Mouse (Mus musculus): ENCODE results near the gene 2810021J22Rik. TPM values are rescaled to one million over a fixed set of nuclear protein-coding genes. Genes with fewer than 3 reads are reported as not detected.

The 2810021J22Rik gene
- polyA plus RNA-seq, 1 experiment from 2014 or later: 3.2 TPM

DNA sequence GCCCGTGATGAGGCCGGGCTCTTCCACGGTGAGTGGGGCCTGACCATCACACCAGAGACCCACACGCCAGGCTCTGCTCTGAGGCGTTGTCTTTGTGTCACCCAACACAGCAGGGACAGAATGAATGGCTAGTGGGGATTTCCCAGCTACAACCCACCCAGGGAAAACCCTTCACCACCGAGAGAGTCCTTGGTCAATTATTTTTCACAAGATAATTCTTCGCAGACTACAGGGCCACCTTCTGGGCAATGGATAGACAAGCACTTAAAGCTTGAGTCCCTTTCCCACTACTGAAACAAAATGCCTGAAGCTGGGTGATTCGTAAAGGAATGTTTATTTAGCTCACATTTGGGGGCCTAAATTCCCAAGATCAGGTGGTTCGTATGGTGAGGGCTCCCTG, 55.4 kb downstream of the 2810021J22Rik start:
- TF ChIP-seq CTCF (IDR thresholded peaks at IDR 0.05) (no peak), EP300 (IDR thresholded peaks at IDR 0.05) (no peak)
- H3K36me3 ChIP-seq (ENCODE audit: insufficient read depth, low read length): no peaks in the 10 kb centered on the region
- 76% methylated on average over 9 of the region's 9 CpGs for WGBS
- H3K4me2 ChIP-seq (replicated peaks; ENCODE audit: low read depth, low read length): no peak overlapping the region
- no peaks in the 10 kb centered on the region for H3K9me3 ChIP-seq (ENCODE audit: low read length)
- ATAC-seq (no peak), DNase-seq (ENCODE audit: low spot score) (no peak)
- no peak overlapping the region for H3K9ac ChIP-seq (replicated peaks; ENCODE audit: low read depth)
- no peaks in the 10 kb centered on the region for H3K27me3 ChIP-seq (replicated peaks; ENCODE audit: insufficient read depth, low read length)
- no peaks in the 10 kb centered on the region for H3K4me1 ChIP-seq (ENCODE audit: insufficient read depth, low read depth, low read length)
- no peak overlapping the region for H3K4me3 ChIP-seq (ENCODE audit: low read depth, low read length)
- H3K27ac ChIP-seq (ENCODE audit: low read length): no peak overlapping the region

DNA sequence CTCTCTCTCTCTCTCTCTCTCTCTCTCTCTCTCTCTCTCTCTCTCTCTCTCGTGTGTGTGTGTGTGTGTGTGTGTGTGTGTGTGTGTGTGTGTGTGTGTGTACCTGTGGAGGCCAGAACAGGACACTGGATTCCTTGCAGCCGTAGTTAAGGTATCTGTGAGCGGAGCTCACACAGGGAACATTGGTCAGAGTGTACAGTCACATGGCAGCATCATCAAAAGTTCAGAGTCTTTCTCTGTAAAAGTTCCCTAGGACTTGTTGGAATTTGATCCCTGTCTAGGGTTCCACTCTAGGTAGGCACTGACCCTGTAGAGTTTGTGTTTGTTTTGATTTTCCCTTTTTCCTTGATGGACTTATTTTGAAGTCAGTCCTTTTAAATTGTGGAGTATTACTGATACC, 59.6 kb downstream of the 2810021J22Rik start:
- no peak overlapping the region for H3K4me2 ChIP-seq (replicated peaks; ENCODE audit: low read depth, low read length)
- no peaks in the 10 kb centered on the region for H3K4me1 ChIP-seq (ENCODE audit: insufficient read depth, low read depth, low read length)
- 64% methylated on average over 2 of the region's 3 CpGs for WGBS
- no peaks in the 10 kb centered on the region for H3K27me3 ChIP-seq (replicated peaks; ENCODE audit: insufficient read depth, low read length)
- H3K9me3 ChIP-seq (ENCODE audit: low read length): no peaks in the 10 kb centered on the region
- H3K9ac ChIP-seq (replicated peaks; ENCODE audit: low read depth): no peak overlapping the region
- DNase-seq (ENCODE audit: low spot score) (no peak), ATAC-seq (no peak)
- H3K4me3 ChIP-seq (ENCODE audit: low read depth, low read length): no peak overlapping the region
- 0 out of 2 replicates have a peak, but pooled peaks cover 2% of the 10 kb centered on the region for H3K36me3 ChIP-seq (ENCODE audit: insufficient read depth, low read length)
- H3K27ac ChIP-seq (ENCODE audit: low read length): no peak overlapping the region
- TF ChIP-seq CTCF (IDR thresholded peaks at IDR 0.05) (no peak), EP300 (IDR thresholded peaks at IDR 0.05) (no peak)

DNA sequence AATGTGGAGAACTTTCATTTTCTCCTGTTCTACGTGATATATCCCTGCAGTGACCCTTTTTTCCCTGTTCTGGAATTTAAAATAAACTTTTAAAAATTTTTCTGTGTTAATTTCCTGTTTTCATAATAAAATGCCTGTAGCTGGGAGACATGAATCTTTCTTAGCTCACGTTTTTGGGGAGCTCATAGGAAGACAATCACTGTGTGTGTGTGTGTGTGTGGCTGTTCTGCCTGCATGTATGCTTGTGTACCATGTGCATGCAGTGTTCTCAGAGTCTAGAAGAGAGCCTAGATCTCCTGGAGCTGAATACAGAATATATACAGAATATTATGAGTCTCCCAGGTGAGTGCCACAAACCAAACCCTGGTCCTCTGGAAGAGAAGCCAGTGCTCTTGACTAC, 60.0 kb downstream of the 2810021J22Rik start:
- ATAC-seq: no peak
- Histone ChIP-seq H3K27ac (ENCODE audit: low read length) (no peak overlapping the region), H3K27me3 (replicated peaks; ENCODE audit: insufficient read depth, low read length) (no peaks in the 10 kb centered on the region), H3K4me3 (ENCODE audit: low read depth, low read length) (no peak overlapping the region), H3K4me1 (ENCODE audit: insufficient read depth, low read depth, low read length) (no peaks in the 10 kb centered on the region), H3K9me3 (ENCODE audit: low read length) (no peaks in the 10 kb centered on the region), H3K36me3 (ENCODE audit: insufficient read depth, low read length) (0 out of 2 replicates have a peak, but pooled peaks cover 4% of the 10 kb centered on the region), H3K9ac (replicated peaks; ENCODE audit: low read depth) (no peak overlapping the region), H3K4me2 (replicated peaks; ENCODE audit: low read depth, low read length) (no peak overlapping the region)
- no peak for TF ChIP-seq CTCF (IDR thresholded peaks at IDR 0.05)
- no peak for TF ChIP-seq EP300 (IDR thresholded peaks at IDR 0.05)
- no peak for DNase-seq (ENCODE audit: low spot score)
- WGBS: 67% methylated on average over 2 of the region's 2 CpGs

DNA sequence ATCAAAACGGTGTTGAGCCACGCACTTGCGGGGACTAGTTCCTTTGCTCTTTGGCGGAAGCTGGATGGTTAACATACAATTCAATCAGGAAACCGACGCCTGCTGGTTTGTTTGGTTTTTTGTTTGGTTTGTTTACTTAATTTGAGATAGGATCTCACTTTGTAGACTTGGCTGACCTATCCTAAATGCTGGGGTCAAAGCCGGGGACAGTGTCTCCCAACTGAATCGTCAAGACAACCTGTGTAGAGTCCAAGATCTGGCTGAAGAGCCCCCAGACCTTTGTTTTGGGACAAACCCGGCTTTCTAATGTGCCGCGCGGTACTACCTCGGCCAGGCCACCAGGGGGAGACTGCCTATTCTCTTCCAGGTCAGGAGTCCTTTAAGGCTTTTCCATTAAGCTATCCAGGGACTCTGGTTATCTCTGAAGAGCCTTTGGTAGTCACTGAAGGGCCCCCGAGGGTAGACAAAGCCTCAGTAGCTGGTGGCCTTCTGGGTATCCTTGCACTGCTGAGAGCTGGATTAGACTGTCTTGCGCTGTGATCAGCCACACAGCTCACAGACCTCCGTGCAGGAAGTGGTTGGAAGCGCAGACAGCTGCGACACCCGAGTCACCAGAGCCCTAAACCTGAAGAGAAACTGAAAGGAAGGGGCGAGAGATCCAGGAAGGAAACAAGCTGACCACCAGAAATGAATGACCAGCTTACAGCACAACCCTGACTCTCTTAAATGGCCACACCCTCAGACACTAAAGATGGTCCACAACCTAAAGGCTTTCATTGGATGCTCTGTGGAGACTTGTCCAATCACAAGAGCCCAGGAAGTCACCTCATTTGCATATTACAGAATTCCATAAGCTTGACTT, 61.0 kb downstream of the 2810021J22Rik start:
- Histone ChIP-seq H3K9ac (replicated peaks; ENCODE audit: low read depth) (no peak overlapping the region; the same call in 1 of the 2 replicates), H3K27ac (ENCODE audit: low read length) (peak overlapping the region; percentile 76), H3K36me3 (ENCODE audit: insufficient read depth, low read length) (peaks cover 8% of the 10 kb centered on the region; the same call in 1 of the 2 replicates), H3K4me2 (replicated peaks; ENCODE audit: low read depth, low read length) (peak overlapping the region; percentile 55), H3K27me3 (replicated peaks; ENCODE audit: insufficient read depth, low read length) (no peaks in the 10 kb centered on the region), H3K4me1 (ENCODE audit: insufficient read depth, low read depth, low read length) (no peaks in the 10 kb centered on the region), H3K9me3 (ENCODE audit: low read length) (no peaks in the 10 kb centered on the region), H3K4me3 (ENCODE audit: low read depth, low read length) (peak overlapping the region; percentile 41)
- DNase-seq (ENCODE audit: low spot score): peak; percentile 91
- WGBS: 14% methylated on average over 20 of the region's 20 CpGs
- ATAC-seq: peak; percentile 94
- TF ChIP-seq CTCF (IDR thresholded peaks at IDR 0.05): peak; percentile 80
- TF ChIP-seq EP300 (IDR thresholded peaks at IDR 0.05): peak; percentile 64

DNA sequence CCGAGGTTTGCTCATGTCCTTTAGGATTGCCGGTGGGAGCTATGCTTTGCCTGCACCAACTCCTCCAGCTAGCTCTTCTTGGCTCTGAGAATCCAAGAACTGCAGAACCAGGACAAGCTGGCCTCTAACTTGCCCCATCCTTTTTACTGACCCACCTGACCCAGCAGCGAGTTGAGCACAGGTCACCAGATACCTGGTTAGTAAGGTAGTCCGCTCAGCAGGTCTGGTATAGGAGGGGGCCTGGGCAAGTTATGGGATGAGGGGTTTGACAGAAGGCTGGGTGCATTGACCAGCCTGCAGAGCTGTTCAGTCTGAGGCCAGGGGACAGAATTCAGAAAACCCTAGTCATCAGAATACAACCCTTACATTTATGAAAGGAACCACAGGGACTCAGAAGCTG, 62.0 kb downstream of the 2810021J22Rik start:
- no peaks in the 10 kb centered on the region for H3K4me1 ChIP-seq (ENCODE audit: insufficient read depth, low read depth, low read length)
- H3K27me3 ChIP-seq (replicated peaks; ENCODE audit: insufficient read depth, low read length): no peaks in the 10 kb centered on the region
- no peak overlapping the region for H3K4me2 ChIP-seq (replicated peaks; ENCODE audit: low read depth, low read length)
- H3K27ac ChIP-seq (ENCODE audit: low read length): no peak overlapping the region
- no peak for TF ChIP-seq EP300 (IDR thresholded peaks at IDR 0.05)
- no peak for TF ChIP-seq CTCF (IDR thresholded peaks at IDR 0.05)
- ATAC-seq (no peak), DNase-seq (ENCODE audit: low spot score) (no peak)
- H3K9me3 ChIP-seq (ENCODE audit: low read length): no peaks in the 10 kb centered on the region
- H3K9ac ChIP-seq (replicated peaks; ENCODE audit: low read depth): no peak overlapping the region
- H3K4me3 ChIP-seq (ENCODE audit: low read depth, low read length): no peak overlapping the region
- 60% methylated on average over 4 of the region's 4 CpGs for WGBS
- peaks cover 19% of the 10 kb centered on the region; the same call in 1 of the 2 replicates for H3K36me3 ChIP-seq (ENCODE audit: insufficient read depth, low read length)

DNA sequence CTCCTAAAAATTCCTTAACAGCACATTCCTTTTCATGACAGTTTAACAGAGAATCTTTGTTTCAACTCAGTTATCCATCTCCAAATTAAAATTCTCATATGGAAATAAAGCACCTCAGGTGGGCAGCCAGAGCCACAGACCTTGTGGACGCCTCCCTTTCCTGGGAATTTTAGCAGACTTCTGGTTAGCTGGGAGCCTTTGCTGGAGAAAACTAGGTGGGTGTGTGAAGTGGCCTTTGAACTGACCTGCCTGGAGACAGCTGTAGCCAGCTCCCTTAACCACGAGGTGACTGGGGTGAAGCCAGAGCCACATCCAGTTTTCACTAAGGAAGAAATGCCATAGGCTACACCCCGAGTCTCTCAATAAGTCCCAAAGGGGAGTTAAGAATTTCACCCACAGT, 62.6 kb downstream of the 2810021J22Rik start:
- H3K4me2 ChIP-seq (replicated peaks; ENCODE audit: low read depth, low read length): no peak overlapping the region
- H3K9me3 ChIP-seq (ENCODE audit: low read length): no peaks in the 10 kb centered on the region
- 40% methylated on average over 3 of the region's 3 CpGs for WGBS
- H3K4me1 ChIP-seq (ENCODE audit: insufficient read depth, low read depth, low read length): no peaks in the 10 kb centered on the region
- no peak overlapping the region for H3K9ac ChIP-seq (replicated peaks; ENCODE audit: low read depth)
- TF ChIP-seq EP300 (IDR thresholded peaks at IDR 0.05) (no peak), CTCF (IDR thresholded peaks at IDR 0.05) (no peak)
- no peak overlapping the region for H3K4me3 ChIP-seq (ENCODE audit: low read depth, low read length)
- H3K27ac ChIP-seq (ENCODE audit: low read length): no peak overlapping the region
- no peak for ATAC-seq
- peaks cover 23% of the 10 kb centered on the region; the same call in 1 of the 2 replicates for H3K36me3 ChIP-seq (ENCODE audit: insufficient read depth, low read length)
- DNase-seq (ENCODE audit: low spot score): no peak
- no peaks in the 10 kb centered on the region for H3K27me3 ChIP-seq (replicated peaks; ENCODE audit: insufficient read depth, low read length)
